Mouse (Mus musculus) heart, embryonic 10.5 days (tissue): ENCODE results near the gene Cyp2f2. TPM values are rescaled to one million over a fixed set of nuclear protein-coding genes. Genes with fewer than 3 reads are reported as not detected.

Source experiments
- DNase-seq: peaks from one replicate; pipeline ENCODE4 v3.0.0-alpha.2; 2017; ENCODE audit warnings: low spot score
- H3K27ac ChIP-seq: fragments of 300-500 bp; sonication (generic); 2 replicates; pipeline ENCODE4 v1.5.1; 2016; ENCODE audit warnings: mild to moderate bottlenecking
- H3K27me3 ChIP-seq: fragments of 300-500 bp; sonication (generic); 2 replicates; pipeline ENCODE4 v1.6.1; 2016; ENCODE audit warnings: mild to moderate bottlenecking; ENCODE audit not compliant: poor library complexity, insufficient read depth, severe bottlenecking
- H3K36me3 ChIP-seq: fragments of 300-500 bp; sonication (generic); 2 replicates; pipeline ENCODE4 v1.6.1; 2016; ENCODE audit warnings: mild to moderate bottlenecking, moderate library complexity
- H3K4me1 ChIP-seq: fragments of 300-500 bp; sonication (generic); 2 replicates; pipeline ENCODE4 v1.6.1; 2016; ENCODE audit warnings: mild to moderate bottlenecking
- H3K4me3 ChIP-seq: fragments of 300-500 bp; sonication (generic); 2 replicates; pipeline ENCODE4 v1.5.1; 2016; ENCODE audit warnings: mild to moderate bottlenecking, moderate library complexity
- H3K9me3 ChIP-seq: fragments of 300-500 bp; sonication (generic); 2 replicates; pipeline ENCODE4 v1.6.1; 2016; ENCODE audit warnings: mild to moderate bottlenecking, moderate library complexity
- WGBS: fragments of 180-500 bp; shearing (Covaris S2); methylation state at CpG from one replicate; pipeline ENCODE4 v1.1.7; 2016; 5-methylcytosine and 5-hydroxymethylcytosine counted together
- polyA plus RNA-seq: library from polyadenylated mRNA; unstranded; fragments of >200 nt; fragmentation: Nextera tagmentation; extraction: Ambion mirVana; gene quantifications from 2 replicates; pipeline ENCODE4 v1.2.1, GENCODE M21; 2016

Cyp2f2 gene
- not detected in 2 replicates for polyA plus RNA-seq

- no peaks in the 10 kb centered on the region for H3K4me1 ChIP-seq
- H3K4me3 ChIP-seq: no peak within 1 kb of the TSS
- H3K27ac ChIP-seq: no peak within 1 kb of the TSS
- no peak for DNase-seq
- H3K9me3 ChIP-seq: no peaks in the 10 kb centered on the region
- H3K36me3 ChIP-seq: no peaks in the 10 kb centered on the region
- H3K27me3 ChIP-seq: no peaks in the 10 kb centered on the region
Observed at GRCm38 (mm10) chr7:27119676-27120075, at the start of gene Cyp2f2. Cyp2f2 (plus strand) TSS chr7:27119909.

- Histone ChIP-seq H3K27ac (no peak overlapping the region), H3K36me3 (no peaks in the 10 kb centered on the region), H3K27me3 (no peaks in the 10 kb centered on the region), H3K4me3 (no peak overlapping the region), H3K9me3 (no peaks in the 10 kb centered on the region), H3K4me1 (no peaks in the 10 kb centered on the region)
- 56% methylated on average over 1 of the region's 1 CpGs for WGBS
- no peak for DNase-seq
Observed at GRCm38 (mm10) chr7:27078641-27079040, 41.1 kb upstream of the Cyp2f2 start.

DNA sequence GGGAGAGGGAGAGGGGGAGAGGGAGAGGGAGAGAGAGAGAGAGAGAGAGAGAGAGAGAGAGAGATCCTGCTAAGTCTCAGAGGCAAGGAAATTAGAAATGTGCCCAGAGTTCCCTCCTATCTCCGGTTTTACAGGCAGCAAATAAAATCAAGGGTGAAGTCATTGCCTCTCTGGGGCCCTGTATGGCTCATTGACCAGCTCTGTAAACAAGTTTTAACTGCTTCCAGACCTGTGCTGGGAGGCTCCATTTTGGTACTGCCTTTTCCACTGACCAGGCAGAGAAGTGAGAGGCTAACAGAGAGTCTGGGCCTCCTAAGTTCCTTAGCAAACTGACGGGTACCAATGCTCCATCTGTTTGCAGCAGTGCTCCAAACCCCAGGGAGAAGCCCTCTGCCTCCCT, 38.1 kb upstream of the Cyp2f2 start:
- Histone ChIP-seq H3K27me3 (no peaks in the 10 kb centered on the region), H3K4me3 (no peak overlapping the region), H3K9me3 (no peaks in the 10 kb centered on the region), H3K36me3 (no peaks in the 10 kb centered on the region), H3K4me1 (no peaks in the 10 kb centered on the region), H3K27ac (no peak overlapping the region)
- whole genome bisulfite sequencing: 64% methylated on average over 2 of the region's 2 CpGs
- no peak for DNase-seq

DNA sequence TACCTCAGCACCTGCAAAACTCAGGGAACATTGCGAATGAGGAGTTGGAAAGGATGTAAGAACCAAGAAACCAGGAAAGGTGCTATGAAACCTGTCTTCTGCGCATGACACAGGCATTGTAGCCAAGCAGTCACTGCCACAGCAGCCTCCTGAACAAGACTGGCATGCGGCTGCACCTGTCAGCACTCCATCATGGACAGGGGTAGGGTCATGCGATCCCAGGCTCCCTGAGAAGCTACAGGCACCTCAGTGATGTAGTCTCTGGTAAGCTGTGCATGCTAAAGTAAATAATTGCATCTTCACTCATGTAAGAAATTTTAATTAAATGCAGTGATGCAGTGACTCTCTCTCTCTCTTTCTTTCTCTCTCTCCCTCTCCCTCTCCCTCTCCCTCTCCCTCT, 28.7 kb upstream of the Cyp2f2 start:
- DNase-seq: no peak
- H3K9me3 ChIP-seq: 0 out of 2 replicates have a peak, but pooled peaks cover 2% of the 10 kb centered on the region
- no peak overlapping the region for H3K4me3 ChIP-seq
- H3K4me1 ChIP-seq: no peaks in the 10 kb centered on the region
- no peaks in the 10 kb centered on the region for H3K36me3 ChIP-seq
- no peak overlapping the region for H3K27ac ChIP-seq
- 74% methylated on average over 4 of the region's 4 CpGs for WGBS
- no peaks in the 10 kb centered on the region for H3K27me3 ChIP-seq

GRCm38 (mm10) chr7:27092038-27092703, 27.5 kb upstream of the Cyp2f2 start:
- no peaks in the 10 kb centered on the region for H3K27me3 ChIP-seq
- DNase-seq: no peak
- H3K27ac ChIP-seq: no peak overlapping the region
- no peak overlapping the region for H3K4me3 ChIP-seq
- 0 out of 2 replicates have a peak, but pooled peaks cover 2% of the 10 kb centered on the region for H3K9me3 ChIP-seq
- H3K36me3 ChIP-seq: no peaks in the 10 kb centered on the region
- 55% methylated on average over 7 of the region's 7 CpGs for WGBS
- H3K4me1 ChIP-seq: no peaks in the 10 kb centered on the region

DNA sequence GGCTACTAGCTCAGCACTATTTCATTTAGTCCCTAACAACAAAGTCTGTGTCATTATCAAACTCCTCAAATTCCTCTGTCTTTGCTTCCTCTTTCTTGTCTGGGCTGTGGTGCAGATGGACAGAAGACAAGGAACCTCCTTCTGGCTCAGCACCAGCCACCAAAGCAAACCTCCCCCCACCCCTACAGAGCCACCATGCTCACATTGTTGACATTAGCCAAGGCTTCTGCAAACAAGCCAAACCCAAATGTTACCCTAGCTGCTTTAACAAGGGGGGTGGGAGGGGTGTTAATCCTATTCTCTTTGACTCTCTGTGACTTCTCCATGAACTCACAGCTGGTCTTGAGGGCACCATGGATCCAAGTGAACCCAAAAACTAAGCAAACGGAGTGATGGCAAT, 26.8 kb upstream of the Cyp2f2 start:
- 27% methylated on average over 1 of the region's 1 CpGs for whole genome bisulfite sequencing
- no peak overlapping the region for H3K27ac ChIP-seq
- no peaks in the 10 kb centered on the region for H3K4me1 ChIP-seq
- no peak overlapping the region for H3K4me3 ChIP-seq
- no peak for DNase-seq
- 0 out of 2 replicates have a peak, but pooled peaks cover 2% of the 10 kb centered on the region for H3K9me3 ChIP-seq
- H3K36me3 ChIP-seq: no peaks in the 10 kb centered on the region
- H3K27me3 ChIP-seq: no peaks in the 10 kb centered on the region

- no peaks in the 10 kb centered on the region for H3K36me3 ChIP-seq
- WGBS: 61% methylated on average over 5 of the region's 5 CpGs
- H3K4me3 ChIP-seq: no peak overlapping the region
- no peaks in the 10 kb centered on the region for H3K9me3 ChIP-seq
- no peaks in the 10 kb centered on the region for H3K4me1 ChIP-seq
- DNase-seq: no peak
- H3K27ac ChIP-seq: no peak overlapping the region
- H3K27me3 ChIP-seq: no peaks in the 10 kb centered on the region
Observed at GRCm38 (mm10) chr7:27104882-27105281, 14.8 kb upstream of the Cyp2f2 start.

- Histone ChIP-seq H3K27ac (no peak overlapping the region), H3K36me3 (no peaks in the 10 kb centered on the region), H3K4me3 (no peak overlapping the region), H3K9me3 (no peaks in the 10 kb centered on the region), H3K27me3 (no peaks in the 10 kb centered on the region), H3K4me1 (no peaks in the 10 kb centered on the region)
- DNase-seq: no peak
Observed at GRCm38 (mm10) chr7:27110327-27110726, 9.4 kb upstream of the Cyp2f2 start.

GRCm38 (mm10) chr7:27111038-27111437, 8.7 kb upstream of the Cyp2f2 start:
- no peak for DNase-seq
- Histone ChIP-seq H3K4me3 (no peak overlapping the region), H3K27me3 (no peaks in the 10 kb centered on the region), H3K4me1 (no peaks in the 10 kb centered on the region), H3K27ac (no peak overlapping the region), H3K36me3 (no peaks in the 10 kb centered on the region), H3K9me3 (no peaks in the 10 kb centered on the region)
- 82% methylated on average over 1 of the region's 1 CpGs for WGBS

DNA sequence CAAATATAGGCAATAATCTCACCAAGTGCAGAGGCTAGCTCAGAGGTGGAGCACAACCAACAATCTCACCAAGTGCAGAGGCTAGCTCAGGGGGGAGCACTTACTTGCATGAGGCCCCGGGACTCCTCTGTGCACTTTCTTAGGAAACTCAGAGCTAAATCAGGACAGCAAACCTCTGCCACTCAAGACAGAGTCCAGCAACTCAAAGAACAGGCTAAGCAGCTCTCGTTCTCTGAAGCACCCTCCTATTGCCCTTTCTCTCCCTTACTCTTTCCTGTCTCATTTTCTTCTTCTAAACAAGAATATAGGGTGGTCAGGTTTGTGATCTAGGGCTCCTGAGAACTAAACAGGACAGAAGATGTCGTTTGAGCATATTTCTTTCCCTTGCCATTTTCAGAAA, 7.7 kb upstream of the Cyp2f2 start:
- Histone ChIP-seq H3K4me1 (no peaks in the 10 kb centered on the region), H3K27me3 (no peaks in the 10 kb centered on the region), H3K4me3 (no peak overlapping the region), H3K36me3 (no peaks in the 10 kb centered on the region), H3K27ac (no peak overlapping the region), H3K9me3 (no peaks in the 10 kb centered on the region)
- 63% methylated on average over 3 of the region's 3 CpGs for WGBS
- DNase-seq: no peak

DNA sequence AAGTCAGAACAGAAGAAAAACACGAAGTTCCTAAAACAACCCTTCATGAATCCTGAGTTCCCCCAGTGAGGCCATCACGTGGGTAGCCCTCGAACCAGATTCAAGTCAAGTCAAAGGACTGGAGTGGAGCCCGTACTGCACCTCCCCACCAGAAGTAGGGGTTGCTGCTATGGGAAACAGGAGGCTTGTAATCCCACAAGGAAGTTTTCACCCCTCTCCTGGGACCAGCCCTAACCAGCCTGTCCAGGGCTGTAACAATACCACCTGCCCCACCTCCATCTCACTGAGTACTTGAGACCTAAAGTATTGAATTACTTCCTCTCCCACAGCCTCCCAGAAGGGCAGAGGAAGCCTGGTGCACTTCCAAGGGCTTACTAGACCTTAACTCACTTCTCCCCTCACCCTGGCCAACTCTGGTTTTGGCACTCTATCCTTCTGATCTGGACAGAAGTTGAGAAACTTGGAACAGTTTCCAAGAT, 1.6 kb upstream of the Cyp2f2 start:
- WGBS: 68% methylated on average over 4 of the region's 4 CpGs
- no peak for DNase-seq
- H3K27me3 ChIP-seq: no peaks in the 10 kb centered on the region
- no peaks in the 10 kb centered on the region for H3K36me3 ChIP-seq
- H3K27ac ChIP-seq: no peak overlapping the region
- no peak overlapping the region for H3K4me3 ChIP-seq
- no peaks in the 10 kb centered on the region for H3K4me1 ChIP-seq
- no peaks in the 10 kb centered on the region for H3K9me3 ChIP-seq

- 62% methylated on average over 5 of the region's 5 CpGs for WGBS
- Histone ChIP-seq H3K4me3 (no peak overlapping the region), H3K36me3 (no peaks in the 10 kb centered on the region), H3K9me3 (no peaks in the 10 kb centered on the region), H3K27ac (no peak overlapping the region), H3K4me1 (0 out of 2 replicates have a peak, but pooled peaks cover 4% of the 10 kb centered on the region), H3K27me3 (no peaks in the 10 kb centered on the region)
- no peak for DNase-seq
Observed at GRCm38 (mm10) chr7:27124305-27124832, 4.7 kb downstream of the Cyp2f2 start.

GRCm38 (mm10) chr7:27124969-27125368, 5.3 kb downstream of the Cyp2f2 start:
- Histone ChIP-seq H3K27ac (no peak overlapping the region), H3K36me3 (no peaks in the 10 kb centered on the region), H3K27me3 (no peaks in the 10 kb centered on the region), H3K4me3 (no peak overlapping the region), H3K4me1 (0 out of 2 replicates have a peak, but pooled peaks cover 6% of the 10 kb centered on the region), H3K9me3 (no peaks in the 10 kb centered on the region)
- 73% methylated on average over 4 of the region's 4 CpGs for WGBS
- DNase-seq: no peak
